Mouse (Mus musculus) right cerebral cortex, postnatal 25 days (tissue): ENCODE data around the gene Gdf11.

ENCODE experiments used
- DNase-seq: peaks from one replicate; pipeline ENCODE4 v3.0.0; 2022

Gene Gdf11

GRCm38 (mm10) chr10:128918246-128918645, 26.7 kb upstream of the Gdf11 start:
- peak; percentile 31 for DNase-seq

- no peak for DNase-seq
Observed at GRCm38 (mm10) chr10:128917400-128917799, 25.9 kb upstream of the Gdf11 start.

- no peak for DNase-seq
Observed at GRCm38 (mm10) chr10:128916665-128917064, 25.1 kb upstream of the Gdf11 start.

GRCm38 (mm10) chr10:128915550-128915949, 24.0 kb upstream of the Gdf11 start:
- DNase-seq, result no peak

GRCm38 (mm10) chr10:128913696-128914095, 22.2 kb upstream of the Gdf11 start:
- no peak for DNase-seq

- peak; percentile 75 for DNase-seq
Observed at GRCm38 (mm10) chr10:128913219-128913618, 21.7 kb upstream of the Gdf11 start.

- no peak for DNase-seq
Observed at GRCm38 (mm10) chr10:128912791-128913190, 21.3 kb upstream of the Gdf11 start.

- DNase-seq, result no peak
Observed at GRCm38 (mm10) chr10:128912268-128912667, 20.8 kb upstream of the Gdf11 start.

GRCm38 (mm10) chr10:128911430-128911829, 19.9 kb upstream of the Gdf11 start:
- DNase-seq, result no peak

GRCm38 (mm10) chr10:128910066-128910841, 18.7 kb upstream of the Gdf11 start:
- no peak for DNase-seq

GRCm38 (mm10) chr10:128909567-128910028, 18.1 kb upstream of the Gdf11 start:
- peak; percentile 73 for DNase-seq

GRCm38 (mm10) chr10:128908778-128909448, 17.4 kb upstream of the Gdf11 start:
- DNase-seq, result no peak

- DNase-seq, result no peak
Observed at GRCm38 (mm10) chr10:128904812-128905211, 13.3 kb upstream of the Gdf11 start.

- no peak for DNase-seq
Observed at GRCm38 (mm10) chr10:128902409-128902988, 11.0 kb upstream of the Gdf11 start.

GRCm38 (mm10) chr10:128901409-128901808, 9.9 kb upstream of the Gdf11 start:
- no peak for DNase-seq

- no peak for DNase-seq
Observed at GRCm38 (mm10) chr10:128900698-128901097, 9.2 kb upstream of the Gdf11 start, which contains the start of gene Cd63. Cd63 (plus strand) TSS chr10:128900989.

GRCm38 (mm10) chr10:128899759-128900490, 8.4 kb upstream of the Gdf11 start:
- no peak for DNase-seq

- no peak for DNase-seq
Observed at GRCm38 (mm10) chr10:128897501-128897900, 6.0 kb upstream of the Gdf11 start.

- DNase-seq, result no peak
Observed at GRCm38 (mm10) chr10:128896807-128897206, 5.3 kb upstream of the Gdf11 start.

- no peak for DNase-seq
Observed at GRCm38 (mm10) chr10:128895952-128896693, 4.6 kb upstream of the Gdf11 start.

GRCm38 (mm10) chr10:128895437-128895836, 3.9 kb upstream of the Gdf11 start:
- peak; percentile 57 for DNase-seq

GRCm38 (mm10) chr10:128892246-128892645, 728 bp upstream of the Gdf11 start:
- no peak for DNase-seq
